Mouse (Mus musculus) T-helper 17 cell (primary cell): ENCODE measurements around the gene Fam102a.

Source experiments
- in situ Hi-C, 2 experiments: fragments of 300-600 bp; cut with MboI, MseI; formaldehyde crosslinking; loops; 1 replicate in 1 of 2; 2 replicates in 1 of 2; pipeline ENCODE4 v1.15.1; 2025; ENCODE audit warnings: high pct_unique_total_duplicates in 2 of 2

Gene Fam102a

DNA sequence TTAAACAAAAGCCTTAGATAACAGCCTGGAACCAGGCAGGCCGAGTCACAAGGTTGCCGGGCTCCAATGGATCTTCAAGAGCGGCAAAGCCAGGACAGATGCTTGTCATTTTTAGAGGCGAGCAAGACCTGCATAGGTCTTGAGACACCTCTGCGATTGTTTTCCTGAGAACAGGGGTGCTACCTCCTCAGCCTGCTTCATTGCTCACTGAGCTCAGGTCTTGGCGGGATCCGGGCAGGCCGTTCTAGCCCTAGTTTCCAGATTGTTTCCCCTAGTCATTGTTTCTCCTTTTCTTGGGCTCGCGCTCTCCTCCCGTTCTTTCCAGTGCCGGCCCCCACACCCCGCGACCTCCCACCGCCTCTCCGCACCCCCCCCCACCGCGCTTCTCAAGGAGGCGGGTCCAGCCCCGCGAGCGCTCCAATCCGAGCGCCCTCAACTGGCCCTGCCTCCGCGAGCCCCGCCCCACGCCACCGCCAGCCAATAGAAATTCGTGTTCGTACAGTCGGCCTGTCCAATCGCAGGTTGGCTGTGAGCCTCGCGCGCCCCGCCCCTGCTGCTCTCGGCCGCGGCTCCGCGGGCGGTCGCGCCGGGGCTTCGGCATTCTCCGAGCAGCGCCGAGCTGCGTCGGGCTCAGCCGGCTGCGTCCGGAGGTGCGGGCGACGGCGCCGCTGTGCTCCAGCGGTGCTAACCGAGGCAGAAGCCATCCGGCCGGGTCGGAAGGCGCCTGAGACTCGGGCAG, at the start of gene Fam102a:
Gene Fam102a, plus strand, starts transcription at position 600 of the 739 bp plus-strand sequence.
- in situ Hi-C loops = loop anchor here in 1 of 2 experiments (5.0 kb wide), 1 partner anchor 43 kb away; no protein-coding TSS in a partner anchor

DNA sequence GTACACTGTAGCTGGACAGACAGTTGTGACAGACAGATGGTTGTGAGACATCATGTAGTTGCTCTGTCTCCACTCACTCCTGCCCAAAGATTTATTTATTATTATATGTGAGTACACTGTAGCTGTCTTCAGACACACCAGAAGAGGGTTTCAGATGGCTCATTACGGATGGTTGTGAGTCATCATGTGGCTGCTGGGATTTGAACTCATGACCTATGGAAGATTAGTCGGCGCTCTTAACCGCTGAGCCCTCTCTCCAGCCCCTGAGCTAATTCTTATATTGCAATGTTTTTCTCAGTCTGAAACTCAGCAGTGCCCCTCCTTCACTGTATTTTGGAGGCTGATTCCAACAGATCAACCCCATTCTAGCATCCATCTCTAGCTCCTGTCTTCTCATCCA, 49.4 kb upstream of the Fam102a start:
- in situ Hi-C loops = loop anchor here in 1 of 2 experiments (5.0 kb wide), 2 partner anchors 68 to 82 kb away; no protein-coding TSS in a partner anchor

DNA sequence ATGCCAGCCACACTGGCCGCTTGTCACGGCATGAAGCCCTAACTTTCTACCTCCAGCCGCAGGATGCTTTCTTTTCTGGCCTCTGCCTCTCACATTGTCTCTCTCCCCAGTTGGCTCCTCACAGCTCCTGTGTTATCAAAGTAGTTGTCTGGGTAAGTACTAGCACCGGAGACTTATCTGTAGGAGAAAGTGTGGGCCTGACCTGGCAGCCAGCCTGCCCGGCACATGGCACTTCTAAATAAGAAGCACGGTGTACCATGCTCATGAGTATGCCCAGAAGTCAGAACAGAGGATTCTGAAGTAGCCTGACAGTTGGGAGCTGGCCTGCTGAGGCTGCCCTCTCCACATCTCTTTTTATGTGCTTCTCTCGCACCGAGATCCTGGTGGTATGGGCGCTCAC, 49.0 kb upstream of the Fam102a start:
- in situ Hi-C loops = loop anchor here in 1 of 2 experiments (5.0 kb wide), 2 partner anchors 69 to 81 kb away; no protein-coding TSS in a partner anchor

DNA sequence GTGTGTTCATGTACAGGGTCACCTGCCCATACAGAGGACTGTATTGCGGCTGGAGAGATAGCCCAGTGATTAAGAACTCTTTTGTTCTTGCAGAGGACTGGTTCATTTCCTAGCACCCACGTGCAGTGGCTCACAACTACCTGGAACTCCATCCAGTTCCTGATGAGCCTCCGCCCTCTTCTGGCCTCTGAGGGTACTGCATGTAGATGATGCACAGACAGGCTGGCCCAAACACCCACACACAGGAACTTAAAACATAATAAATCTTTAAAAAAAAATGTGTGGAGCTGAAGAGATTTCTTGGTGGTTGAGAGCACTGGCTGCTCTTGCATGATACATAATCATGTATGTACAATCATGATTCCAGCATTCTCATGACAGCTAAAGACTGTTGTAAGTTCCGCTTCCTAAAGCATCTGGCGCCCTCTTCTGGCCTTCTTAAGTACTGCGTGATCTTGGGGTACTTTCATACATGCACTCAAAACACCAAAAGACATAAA, 48.0 kb upstream of the Fam102a start:
- in situ Hi-C loops = loop anchor here in 1 of 2 experiments (5.0 kb wide), 2 partner anchors 70 to 80 kb away; no protein-coding TSS in a partner anchor

DNA sequence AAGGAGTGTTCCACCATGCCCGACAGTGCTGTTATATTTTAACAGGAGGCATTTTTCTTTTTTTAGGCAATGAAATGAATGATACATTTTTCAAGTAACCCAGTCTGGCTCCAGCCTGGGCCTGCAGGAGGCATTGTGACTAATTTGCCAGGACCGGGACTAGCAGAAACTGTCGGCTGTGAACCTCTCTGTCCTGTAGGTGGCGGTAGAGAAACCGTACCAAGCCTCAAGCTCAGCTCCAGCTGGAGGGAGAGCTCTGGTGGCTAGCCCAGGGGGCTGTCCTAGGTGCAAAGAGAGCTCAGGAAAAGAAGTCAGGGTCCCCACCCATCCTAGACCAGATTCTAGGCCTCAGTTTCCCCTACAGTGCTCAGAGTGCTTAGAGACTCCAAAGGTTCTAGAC, 46.5 kb upstream of the Fam102a start:
- in situ Hi-C loops = loop anchor here in 1 of 2 experiments (5.0 kb wide), 2 partner anchors 71 to 79 kb away; no protein-coding TSS in a partner anchor

DNA sequence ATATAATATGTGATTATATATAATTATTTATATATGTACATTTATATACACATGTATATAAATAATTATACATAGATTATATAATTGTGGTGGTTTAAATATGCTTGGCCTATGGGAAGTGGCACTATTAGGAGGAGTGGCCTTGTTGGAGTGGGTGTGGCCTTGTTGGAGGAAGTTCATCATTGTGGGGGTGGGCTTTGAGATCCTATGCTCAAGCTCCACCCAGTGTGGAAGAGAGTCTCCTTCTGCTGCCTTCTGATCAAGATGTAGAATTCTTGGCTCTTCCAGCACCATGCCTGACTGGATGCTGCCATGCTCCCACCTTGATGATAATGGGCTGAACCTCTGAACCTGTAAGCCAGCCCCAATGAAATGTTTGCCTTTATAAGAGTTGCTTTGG, 44.4 kb upstream of the Fam102a start:
- in situ Hi-C loops = loop anchor here (5.0 kb wide), 2 partner anchors 42 to 57 kb away; no protein-coding TSS in a partner anchor

DNA sequence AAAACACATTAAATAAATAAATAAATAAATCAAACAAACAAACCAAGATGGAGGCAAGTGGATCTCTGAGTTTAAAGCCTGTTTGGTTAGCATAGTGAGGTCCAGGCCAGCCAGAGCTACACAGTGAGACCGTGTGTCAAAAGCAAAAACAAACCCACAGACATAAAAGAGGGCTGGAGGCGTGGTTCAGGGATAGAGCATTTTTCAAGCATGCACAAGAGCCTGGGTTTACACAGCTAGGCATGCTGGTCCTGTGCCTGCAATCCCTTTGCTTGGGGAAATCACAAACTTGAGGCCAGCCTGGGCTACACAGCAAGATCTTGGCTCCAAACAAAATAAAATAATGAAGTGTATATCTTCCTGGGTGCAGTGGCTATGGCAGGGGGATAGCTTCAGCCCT, 42.5 kb upstream of the Fam102a start:
- in situ Hi-C loops = loop anchor here (5.0 kb wide), 2 partner anchors 40 to 55 kb away; no protein-coding TSS in a partner anchor

DNA sequence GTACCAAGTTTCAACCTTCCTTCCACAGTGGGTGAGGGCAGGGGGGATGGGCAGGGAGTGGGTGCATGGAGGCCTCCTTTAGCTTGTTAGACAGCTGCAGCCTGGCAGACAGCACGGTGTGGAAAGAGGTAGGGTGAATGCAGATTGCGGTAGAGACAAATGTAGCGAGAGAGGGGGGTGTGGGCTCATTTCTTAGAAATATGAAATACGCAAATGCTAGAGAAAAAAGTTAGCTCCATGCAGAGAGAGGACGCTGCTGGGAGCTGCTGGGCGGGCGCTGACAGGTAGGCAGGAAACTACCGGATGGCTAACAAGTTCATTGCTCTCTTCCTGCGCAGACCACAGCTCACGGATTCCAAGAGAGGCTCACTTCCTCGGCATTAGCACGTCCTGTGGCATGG, 41.8 kb upstream of the Fam102a start:
- in situ Hi-C loops = loop anchor here (5.0 kb wide), 2 partner anchors 39 to 54 kb away; no protein-coding TSS in a partner anchor

DNA sequence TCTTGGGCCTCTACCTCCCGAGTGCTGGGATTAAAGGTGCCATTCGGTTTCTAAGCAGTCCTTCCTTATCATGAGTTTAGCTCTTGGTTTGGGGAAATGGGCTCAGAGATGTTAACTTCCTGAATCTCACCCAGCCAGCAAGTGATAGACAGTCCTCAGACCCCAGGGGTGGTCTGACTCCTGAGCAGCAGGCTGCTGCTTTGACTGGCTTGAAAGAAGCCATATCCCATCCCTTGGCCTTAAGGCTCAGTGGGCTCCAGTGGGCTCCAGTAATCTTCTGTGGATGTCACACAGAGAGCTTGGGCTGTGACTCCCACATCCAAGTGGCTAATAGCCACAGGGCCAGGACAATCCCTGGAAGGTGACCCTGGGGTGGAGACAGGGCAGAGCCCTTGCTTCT, 40.6 kb upstream of the Fam102a start:
- in situ Hi-C loops = loop anchor here (5.0 kb wide), 2 partner anchors 38 to 53 kb away; no protein-coding TSS in a partner anchor

DNA sequence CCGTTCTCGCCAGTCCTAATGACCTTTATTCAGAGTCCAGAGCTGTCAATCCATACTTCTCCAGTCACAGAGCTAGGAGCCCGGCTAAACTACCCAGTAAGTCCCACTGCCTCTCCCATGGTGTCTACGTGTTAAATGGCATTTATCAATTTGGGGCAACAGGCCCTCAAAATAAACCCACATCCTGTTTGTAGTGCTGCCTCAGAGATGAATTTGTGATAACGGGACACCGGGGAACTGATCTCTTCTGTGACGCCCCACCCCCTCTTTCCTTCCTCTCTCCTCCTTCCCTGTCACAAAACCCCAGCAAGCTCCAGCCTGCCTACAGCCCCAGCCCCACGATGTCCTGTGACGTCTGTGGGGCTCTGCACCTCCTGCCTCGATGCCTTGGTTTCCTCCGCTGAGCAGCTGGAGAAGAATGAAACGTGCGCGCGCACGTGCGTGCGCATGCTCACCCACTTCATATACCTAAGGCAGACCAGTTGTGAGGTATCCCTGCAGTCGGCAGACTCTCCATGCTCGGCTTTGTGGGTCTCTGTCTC, 39.9 kb upstream of the Fam102a start:
- in situ Hi-C loops = no loop called here

DNA sequence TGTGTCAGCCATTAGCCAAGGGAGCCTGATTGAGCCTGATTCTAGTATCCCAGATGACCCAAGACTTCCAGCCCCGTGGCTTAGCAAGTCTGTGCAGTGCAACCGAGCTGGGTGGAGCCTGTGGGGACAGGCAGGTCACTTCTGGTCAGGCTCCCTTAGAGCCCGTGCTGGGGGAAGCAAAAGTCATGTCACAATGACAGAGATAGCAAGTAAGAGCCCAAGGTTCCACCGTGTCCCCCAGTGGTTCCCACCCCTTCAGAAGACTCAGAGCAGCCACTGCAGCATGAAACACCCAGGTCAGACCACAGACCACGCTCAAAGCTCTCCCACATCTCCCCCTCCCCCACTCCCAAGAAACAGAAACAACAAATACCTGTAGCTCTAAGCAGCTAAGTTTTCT, 38.9 kb upstream of the Fam102a start:
- in situ Hi-C loops = no loop called here

DNA sequence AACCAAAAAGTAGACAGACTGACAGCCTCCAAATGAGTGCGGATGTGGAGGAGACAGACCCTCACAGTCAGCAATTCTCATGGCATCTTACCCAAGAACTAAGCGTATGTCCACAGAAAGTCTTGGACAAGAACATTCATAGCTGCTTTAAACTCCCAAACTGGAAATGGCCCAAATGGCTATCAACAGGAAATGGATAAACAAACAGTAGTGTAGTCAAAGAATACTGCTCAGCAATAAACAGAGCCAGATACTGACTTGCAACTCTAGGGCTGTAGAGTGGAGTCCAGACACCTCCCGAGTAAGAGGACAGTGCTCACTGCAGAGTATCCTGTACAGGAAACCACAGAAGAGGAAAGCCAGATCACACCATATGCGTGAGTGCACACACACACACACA, 35.8 kb upstream of the Fam102a start:
- in situ Hi-C loops = no loop called here

DNA sequence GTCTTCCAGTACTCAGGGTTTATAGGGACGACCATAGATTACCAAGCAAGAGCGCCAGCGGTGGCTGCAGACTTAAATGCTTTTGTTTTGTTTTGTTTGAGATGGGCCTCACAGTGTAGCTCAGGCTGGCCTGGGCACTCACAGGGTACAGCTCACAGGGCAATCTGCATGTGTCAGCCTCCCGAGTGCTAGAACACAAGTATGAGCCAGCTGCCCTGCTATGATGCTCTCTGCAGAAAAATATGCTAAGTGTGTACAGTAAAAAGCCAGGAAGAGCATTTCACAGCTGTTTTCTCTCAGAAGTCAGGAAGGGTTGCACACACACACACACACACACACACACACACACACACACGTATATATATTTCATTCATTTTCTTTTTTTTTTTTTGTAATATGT, 34.7 kb upstream of the Fam102a start:
- in situ Hi-C loops = loop anchor here in 1 of 2 experiments (10.0 to 25.0 kb wide), 2 partner anchors 1038 to 1806 kb away; partner anchors contain the start of gene Ass1

DNA sequence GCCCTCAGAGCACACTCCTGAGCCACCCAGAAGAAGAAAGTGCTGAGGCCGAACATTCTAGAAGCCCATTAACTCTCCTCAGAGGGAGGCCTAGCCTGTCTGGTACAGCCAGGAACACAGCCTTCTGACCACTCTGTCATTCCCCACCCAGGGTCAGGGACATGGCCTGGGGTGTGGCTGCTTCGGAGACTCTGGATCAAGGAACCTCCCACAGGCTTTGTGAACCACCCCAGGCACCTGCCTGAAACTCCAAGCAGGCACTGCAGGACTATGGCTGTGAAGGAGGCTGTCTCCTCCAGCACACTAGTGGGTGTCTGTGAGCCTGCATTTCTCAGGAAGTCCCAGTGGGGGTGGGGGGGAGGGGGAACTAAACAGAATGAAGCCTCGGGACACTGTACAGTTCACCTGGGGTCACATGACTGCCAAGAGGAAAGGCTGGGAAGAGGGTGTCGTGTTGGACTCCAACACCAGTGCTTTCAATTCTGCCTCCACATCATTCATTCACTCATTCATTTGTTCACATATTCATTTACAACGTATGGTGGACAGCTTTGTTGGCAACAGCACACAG, 33.3 kb upstream of the Fam102a start:
- in situ Hi-C loops = loop anchor here in 1 of 2 experiments (10.0 to 25.0 kb wide), 2 partner anchors 1040 to 1807 kb away; partner anchors contain the start of gene Ass1

DNA sequence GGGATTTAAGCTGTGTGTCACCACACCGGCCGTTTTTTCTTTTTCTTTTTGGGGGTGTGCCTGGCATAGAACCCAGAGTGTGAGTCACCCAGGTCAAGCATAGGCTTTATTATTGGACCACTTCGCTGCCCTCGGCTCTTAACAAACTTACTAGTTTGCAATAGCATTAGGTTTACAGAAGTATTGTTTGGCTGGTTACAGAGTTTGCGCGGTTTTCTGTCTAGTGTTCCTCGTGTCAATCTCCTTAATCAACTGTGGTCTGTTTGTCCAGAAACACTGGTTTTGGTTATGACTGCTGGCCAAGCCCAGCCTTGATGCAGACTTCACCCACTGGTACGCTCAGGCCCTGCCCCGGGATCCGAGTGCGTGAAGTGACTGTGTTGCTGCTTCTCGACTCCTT, 32.3 kb upstream of the Fam102a start:
- in situ Hi-C loops = loop anchor here in 1 of 2 experiments (10.0 to 25.0 kb wide), 2 partner anchors 1041 to 1808 kb away; partner anchors contain the start of gene Ass1

DNA sequence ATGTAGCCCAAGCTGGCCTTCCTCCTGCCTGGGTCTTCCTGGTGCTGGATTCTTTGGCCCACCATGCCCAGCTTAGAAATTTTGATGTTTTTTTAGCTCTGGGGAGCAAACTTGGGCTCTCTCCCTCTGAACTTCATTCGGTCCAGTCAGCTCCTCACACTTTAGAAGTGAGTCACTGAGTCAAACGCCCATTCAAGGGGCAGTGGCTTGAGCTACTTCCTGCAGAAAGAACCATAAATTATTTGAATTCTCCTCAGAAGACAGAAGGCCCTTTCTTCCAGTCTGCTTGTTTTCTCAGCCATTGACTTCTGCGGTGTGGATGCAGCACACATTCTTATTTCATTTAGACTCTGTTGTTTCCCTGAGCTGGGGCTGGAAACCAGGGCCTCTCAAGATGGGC, 31.5 kb upstream of the Fam102a start:
- in situ Hi-C loops = loop anchor here in 1 of 2 experiments (10.0 to 25.0 kb wide), 2 partner anchors 1041 to 1809 kb away; partner anchors contain the start of gene Ass1

DNA sequence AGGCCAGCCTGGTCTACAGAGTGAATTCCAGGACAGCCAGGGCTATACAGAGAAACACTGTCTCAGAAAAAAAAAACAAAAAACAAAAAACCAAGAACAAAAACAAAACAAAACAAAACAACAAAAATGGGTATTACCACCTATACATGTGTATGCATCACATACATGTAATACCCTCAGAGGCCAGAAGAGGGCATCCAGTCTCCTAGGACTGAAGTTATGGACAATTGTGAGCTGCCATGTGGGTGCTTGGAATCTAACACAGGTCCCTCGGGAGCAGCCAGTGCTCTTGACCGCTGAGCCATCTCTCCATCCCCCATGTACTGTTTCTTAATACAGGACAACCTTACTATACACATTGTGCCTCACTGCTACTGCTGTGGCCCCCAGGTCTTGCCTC, 29.6 kb upstream of the Fam102a start:
- in situ Hi-C loops = loop anchor here in 1 of 2 experiments (10.0 to 25.0 kb wide), 2 partner anchors 1043 to 1811 kb away; partner anchors contain the start of gene Ass1

DNA sequence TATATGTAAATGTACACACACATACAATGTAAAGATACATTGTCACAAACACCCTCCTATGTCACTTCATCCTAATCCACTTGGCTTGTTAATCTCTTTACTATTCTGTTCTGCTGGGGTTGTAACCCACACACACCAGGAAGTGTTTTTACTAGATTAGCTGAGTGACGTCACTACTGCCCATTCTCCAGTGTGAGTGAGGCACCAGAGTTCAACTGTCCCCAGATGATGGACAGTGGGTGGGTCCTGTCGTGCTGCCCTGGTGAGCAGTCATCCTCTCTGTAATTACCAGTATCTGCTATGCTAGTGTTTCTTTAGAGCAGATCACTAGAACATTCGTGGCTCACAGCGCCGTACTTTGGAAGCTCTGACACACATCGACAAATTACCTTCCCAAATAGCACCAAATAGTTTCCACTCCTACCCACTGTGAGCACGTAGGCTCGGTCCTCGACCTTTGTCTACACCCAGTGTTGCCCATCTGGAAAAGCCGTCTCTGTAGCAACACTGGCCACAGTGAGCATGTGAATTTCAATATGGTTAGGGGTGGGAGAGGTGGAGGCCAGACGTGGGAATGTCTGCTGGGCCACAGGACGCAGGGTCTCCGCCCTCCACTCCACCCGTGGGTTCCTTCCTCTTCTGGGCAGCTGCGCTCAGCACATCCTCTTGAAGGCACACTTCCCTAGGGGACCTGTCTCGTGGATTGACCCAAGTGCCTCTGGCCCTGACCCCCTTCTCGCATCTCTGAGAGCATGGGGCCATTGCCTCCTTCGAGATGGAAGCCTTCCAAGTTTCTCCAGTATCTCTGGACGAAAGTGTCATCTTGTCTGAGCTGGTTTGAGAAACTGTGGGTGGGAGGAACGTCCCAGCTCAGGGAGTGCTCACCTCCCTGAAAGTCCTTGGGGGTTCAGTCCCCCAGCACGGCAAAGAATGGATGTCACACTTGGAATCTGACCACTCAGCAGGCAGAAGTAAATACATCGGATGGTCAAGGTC, 28.2 kb upstream of the Fam102a start:
- in situ Hi-C loops = loop anchor here in 1 of 2 experiments (10.0 to 25.0 kb wide), 2 partner anchors 1045 to 1812 kb away; partner anchors contain the start of gene Ass1

DNA sequence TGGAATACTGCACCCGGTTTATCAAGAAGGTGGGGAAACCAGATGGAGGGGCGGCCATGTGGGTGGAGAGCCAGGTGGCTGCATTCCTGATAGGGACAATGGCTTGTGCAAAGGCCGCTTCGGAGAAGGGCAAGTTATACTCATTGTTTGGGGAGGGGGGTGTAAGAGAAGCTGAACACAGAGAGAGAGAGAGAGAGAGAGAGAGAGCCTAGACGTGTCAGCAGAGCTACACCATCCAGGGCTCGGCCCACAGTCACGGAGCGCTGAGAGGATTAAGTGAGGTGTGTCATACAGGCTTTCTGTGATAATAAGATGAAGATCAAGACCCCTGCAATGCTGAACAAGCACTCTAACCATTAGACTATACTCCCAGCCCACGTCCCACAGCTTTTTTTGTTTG, 27.2 kb upstream of the Fam102a start:
- in situ Hi-C loops = loop anchor here in 1 of 2 experiments (10.0 to 25.0 kb wide), 2 partner anchors 1046 to 1813 kb away; partner anchors contain the start of gene Ass1

DNA sequence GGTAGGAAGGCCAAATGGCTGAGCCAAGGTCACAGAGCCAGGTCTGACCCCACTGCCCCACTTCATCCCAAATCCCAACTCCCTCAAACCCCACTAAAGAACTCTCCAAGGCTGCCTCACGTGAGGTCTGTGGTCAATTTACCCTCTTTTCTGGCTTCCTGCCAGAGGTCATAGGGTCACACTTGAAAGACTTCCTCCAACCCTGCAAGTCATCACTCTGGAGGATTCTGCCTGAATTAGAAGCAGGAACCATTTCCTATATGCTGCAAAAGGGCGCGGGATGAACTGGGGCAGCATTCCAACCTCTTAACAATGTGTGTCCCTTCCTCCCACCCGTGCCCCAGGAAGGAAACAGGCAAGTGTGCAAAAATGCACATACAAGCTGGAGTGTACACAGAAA, 25.8 kb upstream of the Fam102a start:
- in situ Hi-C loops = loop anchor here in 1 of 2 experiments (10.0 to 25.0 kb wide), 2 partner anchors 1047 to 1814 kb away; partner anchors contain the start of gene Ass1
